Mouse (Mus musculus): ENCODE measurements around the gene Clcn1. TPM values are rescaled to one million over a fixed set of nuclear protein-coding genes. Genes with fewer than 3 reads are reported as not detected.

The Clcn1 gene
- total RNA-seq, 2 experiments from 2014 or later, result 153 TPM

- peak; percentile 79 for DNase-seq (ENCODE audit: low spot score)
These were observed 63.8 kb downstream of the Clcn1 start for GRCm38 (mm10) chr6:42350021-42350967.

- DNase-seq (ENCODE audit: low spot score), result no peak
These were observed 64.7 kb downstream of the Clcn1 start for GRCm38 (mm10) chr6:42350968-42351775.

GRCm38 (mm10) chr6:42351776-42352485 is 65.4 kb downstream of the Clcn1 start:
- DNase-seq (ENCODE audit: low spot score), result no peak

GRCm38 (mm10) chr6:42352486-42352846 is 66.0 kb downstream of the Clcn1 start:
- no peak for DNase-seq (ENCODE audit: low spot score)

- DNase-seq (ENCODE audit: low spot score), result no peak
These were observed 66.7 kb downstream of the Clcn1 start for GRCm38 (mm10) chr6:42353180-42353579.

- DNase-seq (ENCODE audit: low spot score), result peak; percentile 64
These were observed 67.9 kb downstream of the Clcn1 start for GRCm38 (mm10) chr6:42354076-42355019.

- no peak for DNase-seq (ENCODE audit: low spot score)
These were observed 68.9 kb downstream of the Clcn1 start for GRCm38 (mm10) chr6:42355366-42355765.

GRCm38 (mm10) chr6:42355794-42356600 is 69.5 kb downstream of the Clcn1 start:
- DNase-seq (ENCODE audit: low spot score), result no peak

- no peak for DNase-seq (ENCODE audit: low spot score)
These were observed 70.4 kb downstream of the Clcn1 start for GRCm38 (mm10) chr6:42356913-42357312.

- no peak for DNase-seq (ENCODE audit: low spot score)
These were observed 71.4 kb downstream of the Clcn1 start for GRCm38 (mm10) chr6:42357901-42358300.

- no peak for DNase-seq (ENCODE audit: low spot score)
These were observed 72.4 kb downstream of the Clcn1 start for GRCm38 (mm10) chr6:42358901-42359300.

GRCm38 (mm10) chr6:42359364-42360147 is 73.1 kb downstream of the Clcn1 start:
- DNase-seq (ENCODE audit: low spot score), result no peak

GRCm38 (mm10) chr6:42360231-42360840 is 73.9 kb downstream of the Clcn1 start:
- DNase-seq (ENCODE audit: low spot score), result no peak

GRCm38 (mm10) chr6:42361041-42361895 is 74.8 kb downstream of the Clcn1 start:
- no peak for DNase-seq (ENCODE audit: low spot score)

GRCm38 (mm10) chr6:42362074-42362473 is 75.6 kb downstream of the Clcn1 start:
- DNase-seq (ENCODE audit: low spot score), result no peak

GRCm38 (mm10) chr6:42362497-42362896 is 76.0 kb downstream of the Clcn1 start:
- DNase-seq (ENCODE audit: low spot score), result no peak

GRCm38 (mm10) chr6:42362974-42363373 is 76.5 kb downstream of the Clcn1 start:
- DNase-seq (ENCODE audit: low spot score), result no peak
